Mouse (Mus musculus) lung, adult 2 months (tissue): Measurements from ENCODE around the gene Maml3.

Experiments
- CTCF ChIP-seq: fragments of 200-500 bp; IDR thresholded peaks from 2 replicates; pipeline ENCODE4 v1.5.1; 2011; ENCODE audit warnings: mild to moderate bottlenecking, low read length, control low read depth; ENCODE audit not compliant: insufficient read depth
- POLR2A ChIP-seq: fragments of 200-500 bp; IDR thresholded peaks from 2 replicates; pipeline ENCODE4 v1.6.1; 2011; ENCODE audit warnings: low read depth, mild to moderate bottlenecking, control low read depth, low read length, borderline replicate concordance; ENCODE audit errors: extremely low read depth

GRCm38 (mm10) chr3:51662557-51662956 is 442.3 kb downstream of the Maml3 start:
- TF ChIP-seq POLR2A (no peak), CTCF (no peak)
